Mouse (Mus musculus): ENCODE results near the gene Kcne3. TPM values are rescaled to one million over a fixed set of nuclear protein-coding genes. Genes with fewer than 3 reads are reported as not detected.

The Kcne3 gene
- total RNA-seq, 2 experiments from 2014 or later: 0.59 TPM; not detected in 1

- Histone ChIP-seq H3K27ac (peak overlapping the region; percentile 99), H3K4me3 (peak overlapping the region; percentile 97)
- no peak for TF ChIP-seq CTCF (IDR thresholded peaks at IDR 0.05)
- intact Hi-C loops (cut with DNase I): no loop called here
- no peak for DNase-seq
These were observed 16.3 kb upstream of the Kcne3 start for GRCm38 (mm10) chr7:100160006-100160405.

GRCm38 (mm10) chr7:100163506-100163905 is 12.8 kb upstream of the Kcne3 start:
- no peak overlapping the region for H3K27ac ChIP-seq
- no peak for TF ChIP-seq CTCF (IDR thresholded peaks at IDR 0.05)
- DNase-seq: no peak
- H3K4me3 ChIP-seq: no peak overlapping the region
- intact Hi-C loops (cut with DNase I): no loop called here

- no peak for TF ChIP-seq CTCF (IDR thresholded peaks at IDR 0.05)
- intact Hi-C loops (cut with DNase I): no loop called here
- H3K4me3 ChIP-seq: no peak overlapping the region
- no peak for DNase-seq
- no peak overlapping the region for H3K27ac ChIP-seq
These were observed 7.6 kb upstream of the Kcne3 start for GRCm38 (mm10) chr7:100168654-100169053.

- no peak for DNase-seq
- intact Hi-C loops (cut with DNase I): no loop called here
- H3K27ac ChIP-seq: no peak overlapping the region
- no peak for TF ChIP-seq CTCF (IDR thresholded peaks at IDR 0.05)
- no peak overlapping the region for H3K4me3 ChIP-seq
These were observed 5.5 kb upstream of the Kcne3 start for GRCm38 (mm10) chr7:100170756-100171155.

- TF ChIP-seq CTCF (IDR thresholded peaks at IDR 0.05): no peak
- Histone ChIP-seq H3K27ac (peak overlapping the region; percentile 46; the same call in 1 of the 2 replicates), H3K4me3 (peak overlapping the region; percentile 73)
- peak; percentile 68 for DNase-seq
- intact Hi-C loops (cut with DNase I): no loop called here
These were observed 2.0 kb downstream of the Kcne3 start for GRCm38 (mm10) chr7:100178016-100178890.

GRCm38 (mm10) chr7:100178891-100179233 is 2.6 kb downstream of the Kcne3 start:
- TF ChIP-seq CTCF (IDR thresholded peaks at IDR 0.05): no peak
- intact Hi-C loops (cut with DNase I): no loop called here
- no peak for DNase-seq
- H3K27ac ChIP-seq: peak overlapping the region; percentile 46
- H3K4me3 ChIP-seq: peak overlapping the region; percentile 73

GRCm38 (mm10) chr7:100179394-100179793 is 3.1 kb downstream of the Kcne3 start:
- Histone ChIP-seq H3K4me3 (peak overlapping the region; percentile 73), H3K27ac (no peak overlapping the region; the same call in 1 of the 2 replicates)
- no peak for DNase-seq
- intact Hi-C loops (cut with DNase I): no loop called here
- no peak for TF ChIP-seq CTCF (IDR thresholded peaks at IDR 0.05)

- DNase-seq: no peak
- Histone ChIP-seq H3K27ac (no peak overlapping the region), H3K4me3 (no peak overlapping the region)
- intact Hi-C loops (cut with DNase I): no loop called here
- no peak for TF ChIP-seq CTCF (IDR thresholded peaks at IDR 0.05)
These were observed 3.6 kb downstream of the Kcne3 start for GRCm38 (mm10) chr7:100179836-100180407.

- Histone ChIP-seq H3K27ac (no peak overlapping the region), H3K4me3 (no peak overlapping the region)
- intact Hi-C loops (cut with DNase I): no loop called here
- DNase-seq: no peak
- TF ChIP-seq CTCF (IDR thresholded peaks at IDR 0.05): no peak
These were observed 4.9 kb downstream of the Kcne3 start for GRCm38 (mm10) chr7:100181176-100181575.

- no peak overlapping the region for H3K4me3 ChIP-seq
- no peak for DNase-seq
- intact Hi-C loops (cut with DNase I): no loop called here
- TF ChIP-seq CTCF (IDR thresholded peaks at IDR 0.05): no peak
- H3K27ac ChIP-seq: 0 out of 2 replicates have a peak overlapping the region, but pooled peaks have one; percentile 2
These were observed 5.3 kb downstream of the Kcne3 start for GRCm38 (mm10) chr7:100181614-100182013.

GRCm38 (mm10) chr7:100182388-100182787 is 6.1 kb downstream of the Kcne3 start:
- no peak overlapping the region for H3K4me3 ChIP-seq
- no peak for DNase-seq
- intact Hi-C loops (cut with DNase I): no loop called here
- TF ChIP-seq CTCF (IDR thresholded peaks at IDR 0.05): no peak
- no peak overlapping the region for H3K27ac ChIP-seq

GRCm38 (mm10) chr7:100187601-100188000 is 11.3 kb downstream of the Kcne3 start:
- Histone ChIP-seq H3K4me3 (no peak overlapping the region), H3K27ac (no peak overlapping the region)
- intact Hi-C loops (cut with DNase I): loop anchor here (2.0 to 5.0 kb wide), 2 partner anchors 180 to 199 kb away; partner anchors contain the start of gene Chrdl2
- peak; percentile 37 for DNase-seq
- TF ChIP-seq CTCF (IDR thresholded peaks at IDR 0.05): peak; percentile 77

GRCm38 (mm10) chr7:100190167-100190566 is 13.9 kb downstream of the Kcne3 start:
- intact Hi-C loops (cut with DNase I): no loop called here
- no peak overlapping the region for H3K4me3 ChIP-seq
- no peak for TF ChIP-seq CTCF (IDR thresholded peaks at IDR 0.05)
- H3K27ac ChIP-seq: no peak overlapping the region
- DNase-seq: no peak
